Mouse (Mus musculus): ENCODE measurements around the gene Med13. TPM values are rescaled to one million over a fixed set of nuclear protein-coding genes. Genes with fewer than 3 reads are reported as not detected.
A peak's percentile ranks its signal among the peaks of the same experiment; 100 is the strongest.
"Not testable (repeated sequence)": the region's sequence is repeated elsewhere in the genome, so short reads cannot be mapped to it uniquely, and the experiment has no call there.

Gene Med13
- total RNA-seq, 2 experiments from 2014 or later: 55.5 to 60.9 TPM

DNA sequence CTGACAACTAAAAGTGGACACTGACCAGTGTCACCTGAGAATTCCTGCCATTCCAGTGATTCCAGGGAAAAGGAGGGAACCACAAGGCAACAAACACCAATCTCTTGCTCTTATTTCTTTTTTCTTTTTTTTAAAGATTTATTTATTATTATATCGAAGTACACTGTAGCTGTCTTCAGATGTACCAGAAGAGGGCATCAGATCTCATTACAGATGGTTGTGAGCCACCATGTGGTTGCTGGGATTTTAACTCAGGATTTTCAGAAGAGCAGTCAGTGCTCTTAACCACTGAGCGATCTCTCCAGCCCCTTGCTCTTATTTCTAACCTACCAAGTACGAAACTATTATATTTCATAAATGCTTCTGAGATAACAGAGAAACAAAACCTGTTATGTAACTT lies 42.4 kb downstream of the Med13 start:
- DNase-seq (ENCODE audit: low spot score in 2 of 2): not testable (repeated sequence)

DNA sequence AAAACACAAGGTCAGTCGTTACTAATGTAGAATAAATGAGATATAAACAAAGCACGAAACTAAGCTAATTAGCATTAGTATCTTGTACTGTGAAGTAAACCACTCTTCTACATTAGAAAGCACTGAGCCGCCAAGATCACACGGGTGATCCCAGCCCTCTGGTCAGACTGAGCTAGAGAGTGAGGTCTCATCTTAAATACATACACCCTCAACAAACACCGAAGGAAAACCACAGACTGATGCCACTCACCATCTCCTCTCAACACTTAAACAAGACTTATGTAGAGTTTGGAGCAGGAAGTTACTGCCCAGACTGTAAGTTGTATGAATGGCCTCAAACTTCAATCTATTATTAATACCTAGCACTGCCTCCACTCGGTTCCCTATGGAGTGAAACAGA lies 47.1 kb downstream of the Med13 start:
- no peak for DNase-seq (ENCODE audit: low spot score in 2 of 2)

DNA sequence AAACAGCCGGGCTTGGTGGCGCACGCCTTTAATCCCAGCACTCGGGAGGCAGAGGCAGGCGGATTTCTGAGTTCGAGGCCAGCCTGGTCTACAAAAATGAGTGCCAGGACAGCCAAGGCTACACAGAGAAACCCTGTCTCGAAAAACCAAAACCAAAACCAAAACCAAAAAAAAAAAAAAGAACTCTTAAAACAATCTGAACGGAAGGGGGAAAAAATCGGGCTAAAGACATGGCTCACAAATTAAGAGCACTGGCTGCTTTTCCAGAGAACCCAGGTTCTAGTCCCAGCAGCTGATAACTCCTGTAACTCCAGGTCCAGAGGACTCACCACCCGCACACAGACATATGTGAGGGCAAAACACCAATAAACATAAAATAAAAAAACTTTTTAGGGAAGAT lies 65.2 kb downstream of the Med13 start:
- DNase-seq (ENCODE audit: low spot score in 2 of 2): not testable (repeated sequence)

DNA sequence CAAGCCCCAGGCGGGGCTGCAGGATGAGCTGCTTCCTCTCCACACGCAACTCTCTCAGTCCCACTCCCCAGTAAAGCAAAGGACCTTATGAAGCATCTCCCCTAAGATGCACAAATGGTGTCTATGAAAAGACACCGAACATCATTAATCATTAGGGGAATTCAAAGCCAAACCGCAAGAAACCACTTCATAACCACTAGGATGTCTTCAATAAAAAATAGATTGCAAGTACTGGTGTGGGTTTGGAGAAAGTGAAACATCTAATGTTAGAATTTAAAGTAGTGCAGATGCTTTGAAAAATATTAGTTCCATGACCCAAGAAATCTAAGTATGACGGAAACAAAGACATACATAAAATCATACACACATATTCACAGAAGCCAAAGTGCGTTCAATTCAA lies 65.7 kb downstream of the Med13 start:
- no peak for DNase-seq (ENCODE audit: low spot score in 2 of 2)

DNA sequence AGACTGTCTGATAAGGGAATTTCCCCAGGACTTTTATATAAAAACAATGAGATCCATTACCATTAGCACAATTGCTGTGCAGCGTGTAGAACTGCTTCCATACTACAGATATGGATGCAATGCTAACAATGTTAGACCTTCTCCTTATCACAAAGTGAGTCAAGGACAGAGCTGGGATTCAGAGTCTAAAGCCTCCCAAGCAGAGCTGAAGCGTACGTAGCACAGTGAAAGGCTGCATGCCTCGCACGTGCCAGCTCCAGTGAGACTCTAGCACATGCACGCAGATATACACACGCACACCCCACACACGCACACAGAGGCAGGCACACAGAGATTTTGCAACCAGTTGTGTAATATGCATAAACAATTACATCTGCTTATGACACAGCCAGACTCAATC lies 71.7 kb downstream of the Med13 start:
- DNase-seq (ENCODE audit: low spot score in 2 of 2): no peak

DNA sequence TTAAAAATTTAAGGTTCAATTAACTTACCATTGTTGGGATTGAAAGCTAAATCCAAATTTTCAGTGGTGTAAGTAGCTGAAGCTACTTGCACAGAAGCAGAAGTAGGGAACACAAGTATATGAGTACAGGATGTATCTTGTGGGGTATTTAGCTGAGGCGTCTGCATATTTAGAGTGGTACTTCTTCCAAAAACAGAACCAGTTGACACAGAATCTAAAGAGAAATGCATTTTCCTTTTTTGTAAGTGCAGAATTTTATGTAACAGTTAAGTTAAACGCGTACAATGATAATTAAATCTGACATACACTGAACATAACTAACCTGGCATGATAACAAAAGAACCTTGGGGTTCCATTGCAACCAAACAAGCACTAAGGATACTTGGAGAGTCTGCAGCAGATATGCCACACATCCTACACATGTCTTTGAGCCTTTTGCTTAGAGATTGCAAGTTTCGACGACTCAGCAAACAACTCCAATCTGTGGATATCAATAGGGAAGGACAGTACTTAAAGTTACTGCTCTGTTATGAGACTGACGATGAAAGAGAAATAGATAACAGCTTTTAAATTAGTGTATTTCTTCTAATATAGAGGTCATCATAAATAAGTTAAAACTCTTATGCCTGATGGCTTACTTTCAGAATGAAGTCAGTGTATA lies 78.8 kb downstream of the Med13 start:
- no peak for DNase-seq (ENCODE audit: low spot score in 2 of 2)

DNA sequence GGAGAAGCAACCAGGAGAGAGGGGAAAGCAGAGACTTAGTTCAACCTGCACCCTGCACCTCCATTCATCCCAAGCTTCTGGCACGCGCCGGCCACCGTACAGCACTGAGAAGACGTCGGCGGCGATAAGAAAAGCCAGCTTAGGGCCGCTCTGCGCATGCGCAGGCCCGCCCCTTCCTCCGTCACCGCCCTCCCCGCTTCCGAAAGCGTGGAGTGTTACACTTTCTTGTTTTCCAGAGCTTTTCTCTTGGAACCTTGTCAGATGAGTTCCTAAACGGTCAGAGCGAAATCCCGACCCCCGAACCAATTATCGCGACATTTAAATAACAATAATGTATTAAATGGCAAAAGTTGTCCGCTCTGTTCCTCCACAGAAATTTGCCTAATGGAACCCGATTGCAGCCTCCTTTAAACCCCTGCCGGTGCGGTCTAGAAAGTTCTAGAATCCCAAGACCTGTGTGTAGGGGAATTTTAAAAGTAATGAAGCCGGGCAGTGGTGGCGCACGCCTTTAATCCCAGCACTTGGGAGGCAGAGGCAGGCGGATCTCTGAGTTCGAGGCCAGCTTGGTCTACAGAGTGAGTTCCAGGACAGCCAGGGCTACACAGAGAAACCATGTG lies 99.8 kb downstream of the Med13 start, which contains the start of gene Ints2:
Gene Ints2 (minus strand): TSS at position 116 of the 617 bp plus-strand sequence.
- peak; percentile 93 to 96 for DNase-seq (ENCODE audit: low spot score in 2 of 2)

DNA sequence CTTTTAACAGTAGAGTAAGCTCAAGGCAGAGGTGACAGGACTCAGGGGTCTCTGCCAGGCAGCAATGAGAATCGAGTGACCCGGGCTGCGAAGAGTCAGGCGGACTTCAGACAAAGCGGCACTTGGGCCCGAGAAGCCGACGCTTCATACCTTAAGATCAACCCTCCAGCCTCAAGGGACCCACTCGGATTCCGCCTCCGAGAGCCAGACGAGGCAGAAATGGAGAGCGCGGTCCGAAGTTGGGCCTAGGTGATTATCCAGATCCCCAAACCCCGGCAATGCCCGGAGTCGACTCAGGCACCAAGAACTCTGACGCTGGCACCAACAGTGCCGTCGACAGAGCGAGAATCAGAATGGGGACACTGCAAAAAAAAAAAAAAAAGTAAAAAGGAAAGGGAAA lies 100.3 kb downstream of the Med13 start:
- DNase-seq (ENCODE audit: low spot score in 2 of 2): no peak

DNA sequence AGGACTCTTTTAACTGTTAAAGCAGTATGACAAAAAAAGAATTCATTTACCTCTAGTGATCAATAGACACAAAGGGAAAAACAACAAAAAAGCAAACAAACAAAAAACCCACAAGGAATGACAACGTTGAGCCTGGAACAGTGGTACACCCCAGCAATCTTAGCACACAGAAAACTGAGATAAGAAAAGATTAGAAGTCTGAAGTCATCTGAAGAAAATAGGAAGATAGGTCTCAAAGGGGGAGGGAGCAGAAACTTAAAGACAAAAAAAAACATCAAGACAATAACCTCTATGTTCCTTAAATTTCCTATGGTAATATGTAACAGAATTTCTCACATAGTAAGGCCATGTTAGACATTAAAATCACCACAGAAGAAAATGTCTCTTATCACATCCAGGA lies 104.1 kb downstream of the Med13 start:
- DNase-seq (ENCODE audit: low spot score in 2 of 2): no peak

DNA sequence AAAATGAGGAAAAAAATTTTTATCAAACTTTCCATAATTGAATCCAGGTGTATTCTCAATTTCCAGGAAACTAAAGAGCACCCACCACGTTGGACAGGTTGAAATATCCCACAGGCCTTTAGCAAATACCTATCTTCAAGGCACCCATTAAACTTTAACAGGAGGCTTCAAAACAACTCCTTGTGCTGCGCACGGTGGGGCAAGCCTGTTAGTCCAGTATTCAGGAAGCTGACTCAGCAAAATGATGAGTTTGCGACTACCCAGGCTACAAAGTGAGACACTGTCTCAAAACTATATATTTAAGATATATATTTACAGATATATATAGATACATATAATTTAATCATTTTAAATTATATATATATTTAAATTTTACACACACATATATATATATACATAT lies 125.0 kb downstream of the Med13 start:
- DNase-seq (ENCODE audit: low spot score in 2 of 2): no peak

DNA sequence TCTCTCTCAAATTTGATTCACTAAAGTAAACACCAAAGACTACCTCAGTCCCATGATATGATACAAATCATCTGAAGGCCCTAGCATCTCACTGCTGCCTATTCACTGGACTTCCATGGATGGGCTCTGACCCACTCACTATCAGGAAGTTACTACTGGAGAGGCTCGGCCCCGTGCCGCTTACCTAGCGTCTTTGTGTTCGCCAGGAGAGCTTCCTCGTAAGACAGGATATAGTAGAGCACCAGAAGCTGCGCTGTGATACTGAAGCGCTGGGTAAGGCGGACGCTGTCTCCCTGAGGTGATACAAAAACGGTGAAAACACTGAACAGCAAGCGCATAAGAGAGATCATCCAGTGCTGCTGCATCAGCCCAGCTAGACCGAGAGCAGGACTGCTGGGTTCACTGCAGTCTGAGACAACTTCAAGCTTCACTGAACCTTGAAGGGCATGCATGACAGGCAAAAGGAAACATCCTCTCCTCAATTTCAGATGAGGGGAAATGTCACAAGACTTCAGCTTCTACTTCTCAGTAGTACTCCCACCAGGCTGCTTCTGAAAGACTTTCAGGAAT lies 125.5 kb downstream of the Med13 start:
- DNase-seq (ENCODE audit: low spot score in 2 of 2): no peak

DNA sequence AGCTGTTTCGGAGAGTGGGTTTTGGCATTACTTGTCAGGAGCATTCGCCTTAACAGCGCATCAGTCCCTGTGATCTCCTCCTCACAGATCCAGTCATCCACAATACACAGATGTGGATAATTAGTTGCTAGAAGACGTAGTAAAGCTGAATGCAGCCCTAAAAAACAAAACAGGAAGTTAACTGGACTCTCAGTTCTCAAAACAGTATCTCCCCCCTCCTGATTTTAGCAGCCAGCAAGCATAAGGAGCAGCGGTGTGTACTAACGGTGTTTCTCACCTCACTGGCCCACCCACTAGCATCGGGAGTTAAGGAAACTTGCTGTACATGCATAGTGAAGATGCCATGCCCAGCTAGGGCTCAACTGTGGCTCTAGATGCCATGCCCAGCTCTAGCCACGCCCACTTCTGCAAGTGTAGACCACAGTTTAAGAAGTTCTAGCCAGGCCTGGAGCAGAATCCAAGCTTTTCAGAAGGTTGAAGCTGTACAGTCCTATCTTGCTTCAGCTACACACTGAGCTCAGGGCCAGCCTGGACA lies 130.7 kb downstream of the Med13 start:
- no peak for DNase-seq (ENCODE audit: low spot score in 2 of 2)

DNA sequence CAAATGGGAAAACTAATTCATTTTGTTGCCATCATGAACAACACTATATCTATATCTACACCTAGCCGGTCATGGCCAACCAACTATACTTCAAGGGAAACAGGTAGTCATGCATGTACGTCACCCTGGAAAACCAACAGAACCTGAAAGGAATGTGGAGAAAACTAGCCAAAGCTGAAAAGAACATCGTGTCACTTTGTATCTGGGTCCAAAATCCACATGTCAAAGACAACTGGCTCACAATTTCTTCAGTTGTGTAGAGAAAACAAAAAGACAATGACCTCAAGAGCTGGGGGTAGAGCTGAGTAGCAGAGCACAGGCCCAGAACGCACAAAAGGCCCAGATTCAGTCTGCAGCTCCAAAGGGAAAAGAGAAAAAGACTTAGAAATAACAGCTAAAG lies 131.6 kb downstream of the Med13 start:
- no peak for DNase-seq (ENCODE audit: low spot score in 2 of 2)

Other genes starting within 250 kb of the Med13 start
- gene Brip1, start 156.4 kb downstream of the Med13 start, total RNA-seq (2021): 1 to 10 TPM in 1 of 2 experiments, under 1 TPM in 1; 0.89 to 1.1 TPM
- 10 to 100 TPM; 21.9 to 25.9 TPM for gene Ints2, start 100.0 kb downstream of the Med13 start, total RNA-seq (2021)
- 10 to 100 TPM; 19.9 to 21.1 TPM for gene Rnft1, start 127.1 kb upstream of the Med13 start, total RNA-seq (2021)
- gene Rps6kb1, start 187.2 kb upstream of the Med13 start, total RNA-seq (2021): 10 to 100 TPM; 49.8 to 52.9 TPM
- gene Tubd1, start 187.4 kb upstream of the Med13 start, total RNA-seq (2021): 1 to 10 TPM; 6.4 to 7.2 TPM